Mouse (Mus musculus) frontal cortex, adult 2 months (tissue): ENCODE results near the gene Gm21830. TPM values are rescaled to one million over a fixed set of nuclear protein-coding genes. Genes with fewer than 3 reads are reported as not detected.
"Not testable (repeated sequence)": the region's sequence is repeated elsewhere in the genome, so short reads cannot be mapped to it uniquely, and the experiment has no call there.

Experiments
- DNase-seq, 2 experiments: peaks; one replicate each; pipeline ENCODE4 v3.0.0; 2022; ENCODE audit warnings: low spot score in 1 of 2; ENCODE audit errors: extremely low spot score in 1 of 2
- polyA plus RNA-seq: library from polyadenylated mRNA; depleted of rRNA; stranded (reverse); fragments of >200 nt; gene quantifications from 2 replicates; pipeline ENCODE4 v1.2.3, GENCODE M21; 2012; rRNA removed

Gene Gm21830
- not detected in 2 replicates for polyA plus RNA-seq

- DNase-seq: not testable (repeated sequence)
These were observed at the start of gene Gm21830 for GRCm38 (mm10) chr2:67413425-67413824. TSS of gene Gm21830 (plus strand) at chr2:67413725.

GRCm38 (mm10) chr2:67364506-67364905, 49.0 kb upstream of the Gm21830 start:
- DNase-seq: no peak

- DNase-seq: no peak
These were observed 35.0 kb upstream of the Gm21830 start for GRCm38 (mm10) chr2:67378504-67378903.

- no peak for DNase-seq
These were observed 7.3 kb downstream of the Gm21830 start for GRCm38 (mm10) chr2:67420853-67421252.

GRCm38 (mm10) chr2:67422799-67423198, 9.3 kb downstream of the Gm21830 start:
- no peak for DNase-seq

GRCm38 (mm10) chr2:67433081-67433480, 19.6 kb downstream of the Gm21830 start, which contains the start of gene Gm26727:
TSS of gene Gm26727 (minus strand) at chr2:67433181.
- DNase-seq: no peak

- no peak for DNase-seq
These were observed 24.8 kb downstream of the Gm21830 start for GRCm38 (mm10) chr2:67438309-67438708.

- no peak for DNase-seq
These were observed 32.3 kb downstream of the Gm21830 start, which contains the start of gene Xirp2 for GRCm38 (mm10) chr2:67445780-67446179. TSS of gene Xirp2 (plus strand) at chr2:67446002.

GRCm38 (mm10) chr2:67446772-67447171, 33.2 kb downstream of the Gm21830 start:
- DNase-seq: no peak

- peak in 1 of 2 experiments; percentile 55 for DNase-seq
These were observed 33.7 kb downstream of the Gm21830 start for GRCm38 (mm10) chr2:67447206-67447605.

- no peak for DNase-seq
These were observed 47.3 kb downstream of the Gm21830 start for GRCm38 (mm10) chr2:67460857-67461256.

GRCm38 (mm10) chr2:67467036-67467435, 53.5 kb downstream of the Gm21830 start:
- peak in 1 of 2 experiments; percentile 35 for DNase-seq

- not testable (repeated sequence) for DNase-seq
These were observed 56.5 kb downstream of the Gm21830 start for GRCm38 (mm10) chr2:67470030-67470429.

GRCm38 (mm10) chr2:67477753-67478152, 64.2 kb downstream of the Gm21830 start:
- DNase-seq: peak in 1 of 2 experiments; percentile 77

GRCm38 (mm10) chr2:67481051-67481450, 67.5 kb downstream of the Gm21830 start:
- no peak for DNase-seq

Other genes with a start within 250 kb of the Gm21830 start
- gene Gm26727, start 19.5 kb downstream of the Gm21830 start, polyA plus RNA-seq: not detected in 2 replicates
- 0.02 TPM in 2 replicates for gene Xirp2, start 32.3 kb downstream of the Gm21830 start, polyA plus RNA-seq
- gene B3galt1, start 152.1 kb downstream of the Gm21830 start, polyA plus RNA-seq: 25.4 and 26.4 TPM in 2 replicates